Mouse (Mus musculus) colon, adult 2 months (tissue): Measurements from ENCODE around the gene Vmn2r4. TPM values are rescaled to one million over a fixed set of nuclear protein-coding genes. Genes with fewer than 3 reads are reported as not detected.

Experiments used
- polyA plus RNA-seq: library from polyadenylated mRNA; depleted of rRNA; stranded (reverse); fragments of >200 nt; gene quantifications from 2 replicates; pipeline ENCODE4 v1.2.3, GENCODE M21; 2012; rRNA removed

Gene Vmn2r4
- polyA plus RNA-seq, result not detected in 2 replicates

GRCm38 (mm10) chr3:64415268-64415667, at the start of gene Vmn2r4:
Gene Vmn2r4 (minus strand): TSS chr3:64415368.

Other genes with a start within 250 kb of the Vmn2r4 start
- gene Vmn2r3, start 125.7 kb downstream of the Vmn2r4 start, polyA plus RNA-seq, result not detected in 2 replicates
- not detected in 2 replicates for gene Vmn2r5, start 94.5 kb upstream of the Vmn2r4 start, polyA plus RNA-seq
- gene Vmn2r6, start 150.5 kb upstream of the Vmn2r4 start, polyA plus RNA-seq, result not detected in 2 replicates